Mouse (Mus musculus): ENCODE results near the gene Elmsan1.

The Elmsan1 gene

DNA sequence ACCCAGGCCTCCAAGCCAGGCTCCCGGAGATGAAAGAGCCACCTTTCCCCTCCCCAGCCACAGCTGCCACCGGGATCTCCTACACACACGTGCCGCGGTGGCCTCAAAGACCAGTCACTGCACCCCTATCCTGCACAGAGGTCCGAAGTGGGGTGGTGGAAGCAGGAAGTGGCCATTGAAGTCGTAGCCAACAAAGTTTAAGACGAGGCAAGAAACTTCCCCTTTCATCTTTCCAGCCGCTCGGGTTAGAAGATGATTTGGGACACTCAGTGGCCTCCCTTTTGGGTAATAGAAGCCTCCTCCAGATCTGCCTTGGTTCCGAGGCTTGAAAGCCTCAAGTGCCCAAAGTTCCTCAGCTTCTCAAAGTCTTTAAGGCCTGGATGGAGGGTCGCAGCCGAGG is 26.4 kb downstream of the Elmsan1 start:
- DNase-seq = no peak

- peak in 1 of 2 experiments; percentile 27 for DNase-seq
Measured at GRCm38 (mm10) chr12:84191770-84192169, 26.9 kb downstream of the Elmsan1 start.

DNA sequence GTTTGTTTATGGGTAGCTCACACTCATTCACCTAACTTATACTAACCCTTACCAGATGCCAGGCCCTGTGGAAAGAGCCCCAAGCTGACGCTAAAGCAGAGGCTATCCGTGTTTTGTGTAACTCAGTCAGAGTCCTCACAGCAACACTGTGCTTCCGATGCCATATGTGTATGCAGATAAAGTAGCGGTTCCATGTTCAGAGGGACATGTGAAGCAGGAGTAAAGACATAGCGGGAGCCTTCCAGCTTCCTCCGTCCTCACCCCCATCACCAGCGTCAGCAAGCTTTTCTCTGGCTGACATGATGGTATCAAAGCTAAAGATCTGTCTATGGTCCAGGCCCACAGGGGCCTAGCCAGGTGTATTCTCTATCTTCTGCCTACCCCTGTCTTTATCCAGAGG is 27.5 kb downstream of the Elmsan1 start:
- peak in 1 of 2 experiments; percentile 18 for DNase-seq

GRCm38 (mm10) chr12:84190151-84190820 is 28.4 kb downstream of the Elmsan1 start:
- DNase-seq = no peak

- DNase-seq = peak; percentile 33 to 39
Measured at GRCm38 (mm10) chr12:84188881-84189444, 29.7 kb downstream of the Elmsan1 start.

- DNase-seq = peak; percentile 75 to 77
Measured at GRCm38 (mm10) chr12:84187752-84188601, 30.7 kb downstream of the Elmsan1 start.

GRCm38 (mm10) chr12:84186950-84187349 is 31.7 kb downstream of the Elmsan1 start:
- no peak for DNase-seq

GRCm38 (mm10) chr12:84186536-84186935 is 32.1 kb downstream of the Elmsan1 start:
- peak; percentile 35 to 49 for DNase-seq

- DNase-seq = no peak
Measured at GRCm38 (mm10) chr12:84185547-84185946, 33.1 kb downstream of the Elmsan1 start.

GRCm38 (mm10) chr12:84184979-84185378 is 33.7 kb downstream of the Elmsan1 start:
- no peak for DNase-seq

DNA sequence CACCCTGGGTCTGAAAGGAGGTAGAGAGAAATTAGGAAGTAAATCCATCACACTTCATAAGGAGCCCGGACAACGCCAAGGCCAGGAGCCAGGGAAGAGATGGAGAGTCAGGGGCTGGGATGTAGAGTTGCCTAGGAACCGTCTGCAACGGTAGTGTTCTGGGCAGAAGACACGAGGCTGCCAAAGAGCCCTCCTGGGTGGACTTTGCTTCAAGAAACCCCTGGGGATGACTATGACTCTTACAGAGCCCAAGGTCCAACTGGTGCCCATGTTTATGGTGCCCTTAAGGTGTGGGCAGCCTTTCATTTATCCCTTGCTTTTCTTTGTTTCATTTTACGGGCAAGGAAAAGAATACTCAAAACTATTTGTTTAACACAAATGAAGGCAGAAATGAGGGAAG is 36.7 kb downstream of the Elmsan1 start:
- no peak for DNase-seq

DNA sequence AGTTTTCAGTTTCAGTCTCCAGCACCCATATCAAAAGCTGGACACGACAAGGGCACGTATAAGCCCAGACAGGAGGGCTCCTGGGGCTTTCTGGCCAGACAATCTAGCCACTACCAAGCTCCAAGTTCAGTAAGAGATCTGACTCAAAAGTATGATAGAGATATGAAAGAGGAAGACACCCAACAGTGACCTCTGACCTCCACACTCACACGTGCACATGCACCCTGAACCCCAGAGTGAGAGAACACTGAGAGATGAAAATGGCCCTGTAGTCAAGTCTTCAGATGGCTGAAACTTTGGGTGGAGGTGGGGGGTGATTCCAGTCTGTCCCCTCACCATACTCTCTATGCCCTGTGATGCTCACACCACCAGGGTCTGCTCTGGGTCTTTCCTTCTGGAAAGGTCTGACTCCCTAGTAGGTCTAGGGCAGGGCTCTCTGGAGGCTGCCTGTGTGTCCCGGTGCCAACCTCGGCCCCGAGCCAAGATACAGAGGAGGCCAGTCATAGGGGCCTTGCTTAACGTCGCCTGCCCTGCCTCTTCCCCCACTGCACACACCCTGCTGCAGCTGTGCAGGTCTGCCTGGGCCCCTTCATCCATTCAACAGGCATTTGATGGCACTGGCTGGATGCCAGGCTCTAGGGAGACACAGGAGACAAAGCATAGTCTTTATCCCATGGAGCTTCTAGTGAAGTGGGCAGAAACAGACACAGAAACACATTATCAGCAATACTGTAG is 37.8 kb downstream of the Elmsan1 start:
- DNase-seq = peak; percentile 53 to 54

GRCm38 (mm10) chr12:84180090-84180489 is 38.6 kb downstream of the Elmsan1 start:
- no peak for DNase-seq

- peak in 1 of 2 experiments; percentile 21 for DNase-seq
Measured at GRCm38 (mm10) chr12:84178652-84179445, 39.8 kb downstream of the Elmsan1 start.

DNA sequence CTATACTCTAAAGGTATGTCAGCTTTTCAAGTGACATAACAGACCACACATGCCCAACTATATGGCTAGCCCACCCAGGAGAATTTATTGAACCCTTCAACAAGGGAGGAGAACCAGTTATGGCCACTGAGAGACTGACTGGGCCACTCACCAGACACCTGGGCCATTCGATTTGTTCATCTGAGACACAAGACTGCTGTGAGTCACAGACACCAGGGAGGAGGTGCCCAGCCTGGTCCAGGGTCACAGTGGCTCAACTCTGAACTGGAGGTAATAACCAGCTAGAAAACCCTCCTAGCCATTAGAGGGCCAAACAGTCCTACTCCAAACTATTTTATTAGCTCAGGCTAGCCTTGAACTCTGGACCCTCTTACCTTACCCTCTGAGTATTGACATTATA is 40.6 kb downstream of the Elmsan1 start:
- DNase-seq = peak; percentile 46 to 54

- DNase-seq = peak; percentile 58 to 61
Measured at GRCm38 (mm10) chr12:84176886-84177765, 41.6 kb downstream of the Elmsan1 start.

DNA sequence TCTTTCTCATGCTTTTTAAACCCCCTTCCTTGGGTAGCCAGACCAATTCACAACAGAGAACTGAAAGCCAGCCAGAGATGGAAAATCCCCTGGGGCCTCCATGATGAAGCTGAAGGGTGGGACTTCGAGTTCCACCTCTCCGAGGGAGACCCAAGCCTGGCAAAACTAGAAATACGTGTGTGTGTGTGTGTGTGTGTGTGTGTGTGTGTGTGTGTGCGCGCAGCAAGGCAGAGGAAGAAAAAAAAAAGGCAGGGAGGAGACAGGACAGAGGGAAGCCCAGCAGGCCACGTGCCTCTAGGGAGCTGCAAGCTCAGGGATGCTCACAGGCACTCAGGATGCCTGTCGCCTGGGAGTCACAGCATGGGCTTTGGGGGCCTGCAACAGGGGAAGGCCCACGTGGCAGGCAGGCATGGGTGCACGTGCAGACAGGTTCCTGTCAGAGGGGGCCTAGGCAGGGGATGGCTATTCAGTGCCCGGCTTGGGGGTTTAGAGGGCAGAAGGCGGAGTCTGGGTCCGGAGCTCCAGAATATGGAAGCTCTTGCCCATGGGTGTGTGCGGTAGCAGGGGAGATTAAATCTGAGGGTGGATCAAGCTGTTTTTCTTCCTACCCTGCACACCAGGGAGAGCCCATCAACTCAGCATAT is 42.4 kb downstream of the Elmsan1 start:
- peak; percentile 66 to 74 for DNase-seq

GRCm38 (mm10) chr12:84175659-84176061 is 43.0 kb downstream of the Elmsan1 start:
- DNase-seq = peak; percentile 83

GRCm38 (mm10) chr12:84174871-84175270 is 43.8 kb downstream of the Elmsan1 start:
- no peak for DNase-seq

DNA sequence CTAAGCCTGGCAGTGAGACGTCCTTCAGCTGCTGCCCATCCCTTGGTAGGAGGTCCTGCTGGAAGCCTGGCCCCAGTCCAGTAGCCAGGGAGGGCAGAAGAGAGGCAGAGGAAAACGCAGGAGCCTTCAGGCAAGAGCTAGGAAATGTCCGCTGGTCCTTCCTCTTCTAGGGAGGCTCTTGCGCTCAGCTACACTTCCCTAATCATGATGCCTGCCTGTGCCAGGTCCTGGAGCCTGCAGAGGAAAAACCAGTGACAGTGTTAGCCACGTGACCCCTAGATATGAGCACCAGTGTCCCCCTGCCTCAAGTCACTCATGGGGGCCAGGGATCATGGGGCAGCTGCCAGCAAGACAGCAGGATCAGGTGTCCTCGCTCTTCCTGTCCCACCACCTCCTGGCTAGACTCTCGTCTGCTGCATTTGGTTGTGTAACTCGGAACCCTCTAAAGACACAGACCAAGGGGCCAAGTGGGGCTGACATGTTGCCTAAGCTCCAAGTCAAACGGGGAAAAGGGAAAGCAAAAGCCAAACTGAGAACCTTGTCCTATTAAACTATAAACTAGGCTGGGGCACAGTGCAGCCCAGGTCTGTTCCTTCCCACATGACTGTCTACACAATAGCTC is 44.4 kb downstream of the Elmsan1 start:
- no peak for DNase-seq

Measured in B cell, adult 2 months (primary cell).